Mouse (Mus musculus) layer of hippocampus, adult 11-12 months (tissue): ENCODE results near the gene Iqcf6.
"Not testable (repeated sequence)": the region's sequence is repeated elsewhere in the genome, so short reads cannot be mapped to it uniquely, and the experiment has no call there.

Experiments
- DNase-seq: peaks from one replicate; pipeline ENCODE4 v3.0.0; 2022; ENCODE audit warnings: low spot score

Iqcf6 gene

DNA sequence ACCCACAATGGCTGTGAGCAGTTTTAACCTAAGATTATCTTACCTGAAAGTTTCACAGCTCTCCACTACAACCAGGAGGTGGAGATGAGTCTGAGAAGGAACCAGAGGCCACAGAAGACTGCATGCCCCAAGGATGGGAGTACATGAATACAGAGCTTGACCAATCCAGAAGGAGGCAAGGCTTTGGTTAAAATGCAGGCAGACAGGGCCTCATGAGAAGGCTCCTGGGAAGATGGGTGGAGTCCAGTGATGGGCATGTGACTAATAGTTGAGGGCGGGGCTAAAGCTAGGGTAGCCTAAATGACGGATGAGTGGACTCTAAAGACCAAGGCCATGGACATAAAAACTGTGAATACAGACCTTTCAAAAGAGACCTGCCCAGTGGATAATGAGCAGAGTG, at the start of gene Iqcf6:
TSS of gene Iqcf6 (plus strand) at position 301 of the 400 bp plus-strand sequence.
- no peak for DNase-seq

- no peak for DNase-seq
These were observed 46.4 kb upstream of the Iqcf6 start for GRCm38 (mm10) chr9:106580016-106580415.

DNA sequence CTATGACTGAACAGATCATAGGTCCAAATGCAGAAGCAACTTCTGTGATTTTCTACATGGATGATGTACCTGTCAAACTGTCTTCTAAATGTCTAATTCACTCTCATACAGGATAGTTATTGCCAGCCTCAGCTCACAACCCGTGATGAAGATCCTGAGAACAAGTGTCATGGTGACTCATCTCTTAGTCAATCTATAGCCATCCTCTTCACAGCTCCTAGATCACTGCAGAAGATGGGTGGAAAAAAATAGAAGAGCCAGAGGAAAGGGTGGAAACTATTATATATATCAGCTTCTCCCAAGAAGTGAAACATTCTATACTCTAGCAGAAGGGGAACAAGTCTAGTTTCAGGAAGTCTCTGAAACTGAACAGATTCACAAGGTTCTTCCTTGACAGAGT, 43.8 kb upstream of the Iqcf6 start:
- DNase-seq, result no peak

- DNase-seq, result no peak
These were observed 34.2 kb upstream of the Iqcf6 start for GRCm38 (mm10) chr9:106592158-106592557.

DNA sequence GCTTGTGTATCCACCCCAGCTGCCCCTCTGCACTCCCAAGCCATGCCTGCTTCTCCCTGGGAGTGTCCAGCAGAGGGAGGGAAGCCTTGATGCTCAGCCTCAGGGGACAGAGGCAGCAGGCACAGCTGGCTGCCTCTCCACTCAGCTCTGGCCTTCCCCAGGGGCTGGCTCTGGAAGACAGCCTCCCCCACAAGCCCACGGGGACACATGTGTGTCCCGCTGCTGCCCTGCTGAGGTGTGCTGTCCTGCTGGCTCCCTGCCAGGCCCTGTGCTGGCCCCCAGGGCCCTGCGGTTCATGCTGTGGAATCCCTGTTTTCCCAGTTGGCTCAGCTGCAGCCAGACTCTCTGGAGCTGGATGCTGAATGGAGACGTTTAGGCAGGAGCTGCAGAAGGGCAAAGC, 31.0 kb upstream of the Iqcf6 start:
- not testable (repeated sequence) for DNase-seq

DNA sequence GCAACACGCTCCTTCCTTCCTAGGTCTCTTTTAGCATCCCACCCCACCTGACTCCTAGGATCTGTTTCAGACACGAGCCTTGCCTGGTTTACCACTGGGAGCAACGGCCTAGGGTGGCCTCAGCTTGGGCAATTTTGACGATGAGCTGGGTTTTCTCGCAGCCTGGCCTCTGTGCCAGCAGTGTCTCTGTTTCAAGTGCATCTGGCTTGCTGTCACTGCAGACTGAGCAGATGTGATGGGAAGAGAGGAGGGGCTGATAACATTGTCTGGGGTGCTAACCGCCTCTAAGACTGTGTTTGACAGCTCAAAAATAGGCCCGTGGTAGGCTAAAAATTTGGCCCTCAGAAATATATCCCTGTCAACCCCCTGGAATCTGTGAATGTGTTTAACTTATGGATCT, 30.5 kb upstream of the Iqcf6 start:
- no peak for DNase-seq

DNA sequence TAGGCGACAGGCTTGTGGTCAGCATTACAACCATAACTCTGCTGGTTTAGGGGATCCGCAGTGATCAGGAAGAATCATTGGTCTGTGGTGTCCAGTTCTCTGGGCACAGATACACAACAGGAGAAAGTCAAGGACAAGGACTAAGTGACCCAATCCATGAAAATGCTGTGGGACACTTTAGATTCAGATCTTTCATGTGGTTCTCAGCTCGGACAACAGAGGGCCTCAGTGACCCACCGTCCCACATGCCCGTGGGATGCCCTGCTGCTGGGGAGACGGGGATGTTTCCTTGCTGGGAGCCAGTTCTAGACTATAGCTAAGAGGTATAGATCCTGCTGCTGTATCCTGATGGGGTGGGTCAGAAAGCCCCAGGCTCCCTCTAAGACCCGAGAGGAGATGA, 27.9 kb upstream of the Iqcf6 start:
- DNase-seq, result no peak

GRCm38 (mm10) chr9:106600546-106600945, 25.8 kb upstream of the Iqcf6 start:
- DNase-seq, result peak; percentile 68

DNA sequence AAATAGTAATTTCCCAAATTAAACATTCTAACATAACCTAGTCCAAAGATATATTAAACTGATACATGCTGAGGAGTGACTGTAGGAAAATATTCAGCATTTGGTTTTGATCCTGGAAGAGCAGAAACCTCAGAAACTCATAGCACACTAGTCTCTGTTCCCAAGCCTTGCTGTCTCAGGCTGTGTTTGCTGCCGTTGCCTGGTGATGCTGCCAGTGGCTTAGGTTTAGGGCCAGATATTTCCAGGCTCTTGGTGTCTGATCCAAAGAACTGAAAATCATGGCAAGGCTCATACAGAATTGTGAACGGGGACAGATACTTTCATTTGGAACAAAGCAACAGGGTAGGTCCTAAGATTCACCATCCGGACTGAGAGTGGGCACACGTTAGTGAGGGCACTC, 15.7 kb upstream of the Iqcf6 start:
- DNase-seq, result no peak

DNA sequence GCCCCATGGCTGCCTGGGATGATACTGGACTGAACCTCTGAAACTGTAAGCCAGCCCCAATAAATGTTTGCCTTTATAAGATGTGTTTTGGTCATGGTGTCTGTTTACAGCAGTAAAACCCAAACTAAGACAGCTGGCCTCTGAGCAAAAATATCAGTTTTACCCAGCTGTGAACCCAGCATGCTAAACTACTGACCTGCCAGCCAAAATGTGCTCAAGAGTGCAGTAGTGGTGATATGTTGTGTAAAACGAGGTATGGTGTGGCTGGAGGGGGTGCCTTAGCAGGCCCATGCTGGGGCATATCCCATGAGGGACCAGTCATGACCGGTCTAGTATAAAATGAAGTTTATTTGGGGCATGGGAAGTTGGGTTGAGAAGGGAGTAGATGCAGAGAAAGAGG, 12.4 kb upstream of the Iqcf6 start:
- no peak for DNase-seq

DNA sequence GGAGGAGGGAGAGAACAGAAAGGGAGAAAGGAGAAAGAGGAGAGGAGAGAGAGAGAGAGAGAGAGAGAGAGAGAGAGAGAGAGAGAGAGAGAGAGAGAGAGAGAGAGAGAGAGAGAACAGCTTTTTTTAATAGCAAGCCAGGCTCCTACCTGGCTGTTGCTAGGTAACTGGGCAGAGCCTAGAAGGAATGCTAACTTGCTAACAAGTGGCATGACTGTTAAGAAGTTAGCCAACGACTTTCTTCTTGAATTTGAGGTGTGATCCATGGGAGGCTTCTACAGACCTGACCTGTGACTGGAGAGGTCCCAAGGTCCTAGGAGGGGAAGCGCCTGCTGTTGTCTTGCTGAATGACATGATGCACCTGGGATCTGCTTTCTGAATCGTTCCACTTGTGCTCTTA, 11.8 kb upstream of the Iqcf6 start:
- no peak for DNase-seq

- DNase-seq, result no peak
These were observed 10.1 kb upstream of the Iqcf6 start for GRCm38 (mm10) chr9:106616306-106616705.

- DNase-seq, result peak; percentile 87
These were observed 8.9 kb upstream of the Iqcf6 start for GRCm38 (mm10) chr9:106617496-106617895.

DNA sequence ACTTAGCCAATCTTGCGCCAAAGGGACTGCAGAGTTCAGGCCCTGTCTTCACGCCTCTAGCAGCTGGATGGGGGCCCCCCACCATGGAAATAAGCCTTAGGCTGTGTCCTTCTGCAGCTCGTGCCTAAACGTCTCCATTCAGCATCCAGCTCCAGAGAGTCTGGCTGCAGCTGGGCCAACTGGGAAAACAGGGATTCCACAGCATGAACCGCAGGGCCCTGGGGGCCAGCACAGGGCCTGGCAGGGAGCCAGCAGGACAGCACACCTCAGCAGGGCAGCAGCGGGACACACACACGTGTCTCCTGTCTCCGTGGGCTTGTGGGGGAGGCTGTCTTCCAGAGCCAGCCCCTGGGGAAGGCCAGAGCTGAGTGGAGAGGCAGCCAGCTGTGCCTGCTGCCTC, 1.4 kb downstream of the Iqcf6 start:
- DNase-seq, result not testable (repeated sequence)

GRCm38 (mm10) chr9:106632185-106632584, 5.8 kb downstream of the Iqcf6 start:
- no peak for DNase-seq

GRCm38 (mm10) chr9:106638154-106638553, 11.8 kb downstream of the Iqcf6 start:
- no peak for DNase-seq

DNA sequence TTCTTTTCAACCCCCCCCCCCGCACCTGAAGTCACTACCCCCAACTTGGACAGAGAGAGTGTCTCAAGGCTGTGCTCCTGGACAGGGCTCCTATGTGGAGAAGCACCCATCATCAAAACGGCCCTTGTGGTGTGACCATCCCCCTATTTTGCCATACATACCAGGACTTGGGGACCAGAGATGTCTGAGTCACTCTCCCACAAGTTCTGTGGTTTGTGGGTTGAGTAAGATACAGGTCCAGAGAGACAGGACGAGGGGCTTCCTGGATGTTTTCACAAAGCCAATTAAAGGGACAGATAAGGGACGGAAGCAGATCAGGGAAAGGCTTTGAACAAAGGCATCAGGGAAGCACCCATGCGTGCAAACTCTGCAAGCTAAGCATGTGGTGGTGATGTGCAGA, 15.0 kb downstream of the Iqcf6 start:
- DNase-seq, result no peak

GRCm38 (mm10) chr9:106643128-106643527, 16.7 kb downstream of the Iqcf6 start:
- peak; percentile 85 for DNase-seq

DNA sequence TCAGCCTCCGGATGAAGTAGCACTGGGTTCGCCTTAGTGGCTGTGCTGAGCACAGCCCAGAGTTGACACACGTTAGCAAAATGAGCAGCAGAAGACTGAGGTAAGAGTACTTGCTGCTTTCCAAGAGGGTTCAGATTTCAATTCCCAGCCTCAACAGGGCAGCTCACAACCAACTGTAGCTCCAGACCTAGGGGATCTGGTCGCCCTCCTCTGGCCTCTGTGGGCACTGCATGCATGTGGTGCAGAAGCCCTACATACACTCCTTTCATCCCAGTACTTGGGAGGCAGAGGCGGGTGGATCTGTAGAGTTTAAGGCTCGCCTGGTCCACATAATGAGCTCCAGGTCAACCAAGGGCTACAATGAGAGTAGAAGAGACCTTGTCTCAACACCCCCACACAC, 17.4 kb downstream of the Iqcf6 start:
- no peak for DNase-seq

GRCm38 (mm10) chr9:106645684-106646271, 19.4 kb downstream of the Iqcf6 start:
- DNase-seq, result no peak

GRCm38 (mm10) chr9:106647226-106647625, 20.8 kb downstream of the Iqcf6 start:
- DNase-seq, result no peak

GRCm38 (mm10) chr9:106652720-106653119, 26.3 kb downstream of the Iqcf6 start:
- DNase-seq, result no peak

GRCm38 (mm10) chr9:106655884-106656720, 29.7 kb downstream of the Iqcf6 start, which contains the start of gene Grm2:
Gene Grm2, minus strand, starts transcription at chr9:106656082.
- no peak for DNase-seq

DNA sequence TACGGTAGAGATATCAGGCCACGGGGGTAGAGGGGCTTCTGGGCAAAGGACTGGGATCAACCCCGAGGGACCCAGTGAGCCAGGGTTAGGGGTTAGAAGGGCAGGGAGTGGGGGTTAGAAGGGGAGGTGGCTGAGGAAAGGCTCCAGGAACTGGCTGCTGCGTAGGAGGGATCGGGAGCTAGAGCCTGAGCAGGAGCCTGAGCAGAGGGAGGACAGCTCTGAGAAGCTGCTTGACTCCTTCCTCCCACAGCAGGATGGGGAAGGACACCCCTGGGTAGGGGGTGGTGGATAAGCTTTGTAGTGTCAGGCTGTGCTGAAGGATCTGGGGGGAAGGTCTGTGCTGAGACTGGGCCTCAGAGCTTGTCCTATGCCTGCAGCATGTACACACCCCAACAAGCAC, 30.4 kb downstream of the Iqcf6 start:
- DNase-seq, result no peak
